In genomic region chr2:93871411-93871925, GRCm38 (mm10) we compare ENCODE assay signal across 19 mouse cellular contexts. TPM values are rescaled to one million over a fixed set of nuclear protein-coding genes. Genes with fewer than 3 reads are reported as not detected.
DNase-seq lines count a peak whose midpoint lies in the region; ATAC-seq lines count a peak whose summit lies in the region.
"Had no signal": no experiment of that assay in that cellular context is flagged by ENCODE, and none has a peak within 500 bp of the region (broad histone marks: within the 10 kb centered on the region; RNA-seq: fewer than 3 reads in every experiment).

No protein-coding gene starts in this region.

- no peak for ATAC-seq in embryonic facial prominence, embryonic 13.5 days (ENCODE audit: insufficient number of reproducible peaks, insufficient read depth, low FRiP score, low TSS enrichment, low read depth)
- no peak for ATAC-seq in hindbrain, embryonic 13.5 days (ENCODE audit: low FRiP score)
- no peak for ATAC-seq in hindbrain, embryonic 11.5 days (ENCODE audit: low FRiP score)
- no peak for ATAC-seq in megakaryocyte, adult 5-6 weeks (ENCODE audit: poor library complexity, severe bottlenecking)

- no peak overlapping the region for H3K9ac ChIP-seq in embryonic facial prominence, embryonic 13.5 days
- no peak overlapping the region for H3K9ac ChIP-seq in hindbrain, embryonic 13.5 days
- no peak overlapping the region for H3K9ac ChIP-seq in hindbrain, embryonic 11.5 days (ENCODE audit: low read depth, low read length)
- H3K9ac ChIP-seq: heart, embryonic 12.5 days; hindbrain, embryonic 12.5 days; intestine, embryonic 15.5 days had no signal

- no peak overlapping the region for H3K4me2 ChIP-seq in embryonic facial prominence, embryonic 13.5 days
- H3K4me2 ChIP-seq in hindbrain, embryonic 13.5 days, result no peak overlapping the region
- H3K4me2 ChIP-seq in hindbrain, embryonic 11.5 days (replicated peaks; ENCODE audit: low read depth, low read length), result no peak overlapping the region
- H3K4me2 ChIP-seq: heart, embryonic 12.5 days; hindbrain, embryonic 12.5 days; intestine, embryonic 15.5 days had no signal

- peak overlapping the region; percentile 44; the same call in 1 of the 2 replicates for H3K27ac ChIP-seq in embryonic facial prominence, embryonic 13.5 days
- no peak overlapping the region for H3K27ac ChIP-seq in embryonic facial prominence, embryonic 10.5 days (replicated peaks)
- H3K27ac ChIP-seq in hindbrain, embryonic 13.5 days, result peak overlapping the region; percentile 52; the same call in 1 of the 2 replicates
- H3K27ac ChIP-seq in hindbrain, embryonic 11.5 days (ENCODE audit: low read depth, low read length), result no peak overlapping the region
- H3K27ac ChIP-seq: gastrocnemius, adult 2 months; hindbrain, embryonic 12.5 days; intestine, embryonic 15.5 days had no signal

- H3K4me1 ChIP-seq in embryonic facial prominence, embryonic 13.5 days, result peaks cover 26% of the 10 kb centered on the region
- peaks cover 20% of the 10 kb centered on the region for H3K4me1 ChIP-seq in embryonic facial prominence, embryonic 10.5 days
- peaks cover 21% of the 10 kb centered on the region for H3K4me1 ChIP-seq in hindbrain, embryonic 13.5 days (replicated peaks)
- no peaks in the 10 kb centered on the region for H3K4me1 ChIP-seq in hindbrain, embryonic 11.5 days (replicated peaks; ENCODE audit: control insufficient read depth, insufficient read depth, low read length)

- 0 out of 2 replicates have a peak, but pooled peaks cover 7% of the 10 kb centered on the region for H3K27me3 ChIP-seq in embryonic facial prominence, embryonic 13.5 days
- H3K27me3 ChIP-seq in embryonic facial prominence, embryonic 10.5 days (replicated peaks; ENCODE audit: low read depth, poor library complexity, severe bottlenecking), result no peaks in the 10 kb centered on the region
- H3K27me3 ChIP-seq in hindbrain, embryonic 13.5 days, result 0 out of 2 replicates have a peak, but pooled peaks cover 9% of the 10 kb centered on the region
- H3K27me3 ChIP-seq in hindbrain, embryonic 11.5 days (ENCODE audit: control insufficient read depth, insufficient read depth, low read length), result no peaks in the 10 kb centered on the region
- H3K27me3 ChIP-seq: hindbrain, embryonic 12.5 days; intestine, embryonic 15.5 days; Patski had no signal

- no peaks in the 10 kb centered on the region for H3K9me3 ChIP-seq in embryonic facial prominence, embryonic 13.5 days
- no peaks in the 10 kb centered on the region for H3K9me3 ChIP-seq in embryonic facial prominence, embryonic 10.5 days
- no peaks in the 10 kb centered on the region for H3K9me3 ChIP-seq in hindbrain, embryonic 13.5 days
- no peaks in the 10 kb centered on the region for H3K9me3 ChIP-seq in hindbrain, embryonic 11.5 days (ENCODE audit: control insufficient read depth, low read length)
- H3K9me3 ChIP-seq: heart, embryonic 12.5 days; hindbrain, embryonic 12.5 days; intestine, embryonic 15.5 days had no signal

- no peak for DNase-seq in embryonic facial prominence, embryonic 10.5 days (ENCODE audit: low spot score)
- DNase-seq in hindbrain, embryonic 11.5 days (ENCODE audit: low spot score), result no peak
- DNase-seq in R1 (ENCODE audit: low read depth, low spot score), result peak; percentile 93
- DNase-seq in layer of hippocampus, postnatal 25 days (ENCODE audit: extremely low spot score in 1 of 2, low spot score in 1 of 2), result no peak

- H3K4me3 ChIP-seq in embryonic facial prominence, embryonic 13.5 days, result no peak overlapping the region
- H3K4me3 ChIP-seq in embryonic facial prominence, embryonic 10.5 days, result no peak overlapping the region
- H3K4me3 ChIP-seq in hindbrain, embryonic 13.5 days, result no peak overlapping the region
- no peak overlapping the region for H3K4me3 ChIP-seq in hindbrain, embryonic 11.5 days (ENCODE audit: low read depth, low read length)
- H3K4me3 ChIP-seq: erythroblast, embryonic 14.5 days; gastrocnemius, adult 2 months; heart, embryonic 12.5 days; hindbrain, embryonic 12.5 days; intestine, embryonic 15.5 days had no signal

- 84% methylated on average over 4 of the region's 4 CpGs for WGBS in embryonic facial prominence, embryonic 13.5 days
- 85% methylated on average over 4 of the region's 4 CpGs for WGBS in embryonic facial prominence, embryonic 10.5 days
- WGBS in hindbrain, embryonic 13.5 days, result 85% methylated on average over 4 of the region's 4 CpGs
- WGBS in hindbrain, embryonic 11.5 days, result 82% methylated on average over 4 of the region's 4 CpGs

- H3K36me3 ChIP-seq in embryonic facial prominence, embryonic 13.5 days, result no peaks in the 10 kb centered on the region
- H3K36me3 ChIP-seq in embryonic facial prominence, embryonic 10.5 days (replicated peaks), result no peaks in the 10 kb centered on the region
- no peaks in the 10 kb centered on the region for H3K36me3 ChIP-seq in hindbrain, embryonic 13.5 days
- H3K36me3 ChIP-seq in hindbrain, embryonic 11.5 days (ENCODE audit: control insufficient read depth, insufficient read depth, low read length), result no peaks in the 10 kb centered on the region
- H3K36me3 ChIP-seq: heart, embryonic 12.5 days; hindbrain, embryonic 12.5 days; intestine, embryonic 15.5 days had no signal

RNA-seq across cellular contexts. Expression of gene Accsl, which starts 2.5 kb away (rescaled TPM):
- polyA plus RNA-seq in embryonic facial prominence, embryonic 13.5 days (2015; fragmentation: Nextera tagmentation; extraction: Ambion mirVana), result not detected in 2 replicates
- polyA plus RNA-seq in embryonic facial prominence, embryonic 10.5 days (2016; fragmentation: Nextera tagmentation; extraction: Ambion mirVana), result 0.14 and 0.34 TPM in 2 replicates
- 0.34 and 0.35 TPM in 2 replicates for polyA plus RNA-seq in hindbrain, embryonic 13.5 days (2015; fragmentation: Nextera tagmentation; extraction: Ambion mirVana)
- polyA plus RNA-seq in hindbrain, embryonic 11.5 days (2014; fragmentation: Nextera tagmentation; extraction: Ambion mirVana), result 0.69 TPM in 1 of 2 replicates, not detected in the other
- total RNA-seq in megakaryocyte, adult 5-6 weeks (2015), result not detected in 2 replicates
- not detected in 2 replicates for total RNA-seq in megakaryocyte, adult 5-6 weeks (2017)
- under 1 TPM; 0.32 to 0.77 TPM for total RNA-seq in layer of hippocampus, postnatal 25 days (2021)
- total RNA-seq: gastrocnemius, adult 2 months; gastrocnemius, postnatal 25 days; granulocyte monocyte progenitor cell, adult 5-6 weeks; heart, adult 8-10 months; heart, postnatal 25 days had no signal
- polyA plus RNA-seq: CD4-positive, CD25-positive, alpha-beta regulatory T cell, adult 4 months; erythroblast, embryonic 14.5 days; heart, embryonic 12.5 days; heart, embryonic 16.5 days; intestine, embryonic 15.5 days; Patski had no signal

RNA-seq across cellular contexts. Expression of gene Accs, which starts 21.7 kb away (rescaled TPM):
- polyA plus RNA-seq in embryonic facial prominence, embryonic 13.5 days (2015; fragmentation: Nextera tagmentation; extraction: Ambion mirVana), result 8.8 TPM in 2 replicates
- polyA plus RNA-seq in embryonic facial prominence, embryonic 10.5 days (2016; fragmentation: Nextera tagmentation; extraction: Ambion mirVana), result 10.9 and 11.2 TPM in 2 replicates
- 6.2 and 7.0 TPM in 2 replicates for polyA plus RNA-seq in hindbrain, embryonic 13.5 days (2015; fragmentation: Nextera tagmentation; extraction: Ambion mirVana)
- polyA plus RNA-seq in hindbrain, embryonic 11.5 days (2014; fragmentation: Nextera tagmentation; extraction: Ambion mirVana), result 7.4 and 7.5 TPM in 2 replicates
- total RNA-seq in megakaryocyte, adult 5-6 weeks (2015), result 8.3 and 9.6 TPM in 2 replicates
- 11.7 and 12.7 TPM in 2 replicates for total RNA-seq in megakaryocyte, adult 5-6 weeks (2017)
- 1 to 10 TPM; 2.1 to 3.2 TPM for total RNA-seq in layer of hippocampus, postnatal 25 days (2021)
- polyA plus RNA-seq: erythroblast, embryonic 14.5 days had no signal

RNA-seq across cellular contexts. Expression of gene Ext2, which starts 49.1 kb away (rescaled TPM):
- polyA plus RNA-seq in embryonic facial prominence, embryonic 13.5 days (2015; fragmentation: Nextera tagmentation; extraction: Ambion mirVana), result 103 and 120 TPM in 2 replicates
- polyA plus RNA-seq in embryonic facial prominence, embryonic 10.5 days (2016; fragmentation: Nextera tagmentation; extraction: Ambion mirVana), result 73.6 and 76.0 TPM in 2 replicates
- 70.2 and 70.4 TPM in 2 replicates for polyA plus RNA-seq in hindbrain, embryonic 13.5 days (2015; fragmentation: Nextera tagmentation; extraction: Ambion mirVana)
- polyA plus RNA-seq in hindbrain, embryonic 11.5 days (2014; fragmentation: Nextera tagmentation; extraction: Ambion mirVana), result 54.4 and 68.6 TPM in 2 replicates
- 23.1 and 29.7 TPM in 2 replicates for total RNA-seq in megakaryocyte, adult 5-6 weeks (2015)
- 16.3 and 20.2 TPM in 2 replicates for total RNA-seq in megakaryocyte, adult 5-6 weeks (2017)
- 10 to 100 TPM; 50.2 to 51.0 TPM for total RNA-seq in layer of hippocampus, postnatal 25 days (2021)

Comparison
In these comparisons a context has a peak if more than half of its experiments do, and no peak if none do; other contexts are left out.
1. H3K27ac ChIP-seq: peak in embryonic facial prominence, embryonic 13.5 days (single experiment) and hindbrain, embryonic 13.5 days (single experiment); none in embryonic facial prominence, embryonic 10.5 days (single experiment) and hindbrain, embryonic 11.5 days (single experiment).